In genomic region chr4:88727324-88727723, GRCm38 (mm10) we compare ENCODE assay signal across 9 mouse cellular contexts. TPM values are rescaled to one million over a fixed set of nuclear protein-coding genes. Genes with fewer than 3 reads are reported as not detected.
DNase-seq lines count a peak whose midpoint lies in the region; ATAC-seq lines count a peak whose summit lies in the region.
"Had no signal": no experiment of that assay in that cellular context is flagged by ENCODE, and none has a peak within 500 bp of the region (broad histone marks: within the 10 kb centered on the region; RNA-seq: fewer than 3 reads in every experiment).

No protein-coding gene starts in this region.

- no peaks in the 10 kb centered on the region for H3K4me1 ChIP-seq in midbrain, embryonic 14.5 days (ENCODE audit: control insufficient read depth, insufficient read depth, low read length)
- H3K4me1 ChIP-seq in midbrain, embryonic 11.5 days (ENCODE audit: control insufficient read depth, insufficient read depth, low read length): no peaks in the 10 kb centered on the region
- no peaks in the 10 kb centered on the region for H3K4me1 ChIP-seq in kidney, embryonic 16.5 days (ENCODE audit: insufficient read depth, low read length)
- H3K4me1 ChIP-seq in megakaryocyte, embryonic 14.5 days: peaks cover 28% of the 10 kb centered on the region

- WGBS in midbrain, embryonic 14.5 days: 3% methylated on average over 1 of the region's 1 CpGs
- 3% methylated on average over 1 of the region's 1 CpGs for WGBS in midbrain, embryonic 11.5 days
- 0% methylated on average over 1 of the region's 1 CpGs for WGBS in kidney, embryonic 16.5 days

- no peak overlapping the region for H3K4me2 ChIP-seq in midbrain, embryonic 14.5 days (ENCODE audit: low read length)
- H3K4me2 ChIP-seq in midbrain, embryonic 11.5 days: no peak overlapping the region
- H3K4me2 ChIP-seq in kidney, embryonic 16.5 days (replicated peaks; ENCODE audit: low read depth, low read length): no peak overlapping the region

- H3K4me3 ChIP-seq in midbrain, embryonic 14.5 days (replicated peaks; ENCODE audit: low read depth, low read length): no peak overlapping the region
- no peak overlapping the region for H3K4me3 ChIP-seq in midbrain, embryonic 11.5 days (ENCODE audit: low read depth, low read length)
- no peak overlapping the region for H3K4me3 ChIP-seq in kidney, embryonic 16.5 days (ENCODE audit: low read length)
- peak overlapping the region; percentile 89 for H3K4me3 ChIP-seq in megakaryocyte, embryonic 14.5 days (replicated peaks)

- ATAC-seq in midbrain, embryonic 14.5 days (ENCODE audit: low FRiP score, low TSS enrichment): no peak
- no peak for ATAC-seq in midbrain, embryonic 11.5 days (ENCODE audit: low FRiP score)
- peak; percentile 57; the same call in 1 of the 2 replicates for ATAC-seq in kidney, embryonic 16.5 days (ENCODE audit: low FRiP score, low TSS enrichment)

- H3K9me3 ChIP-seq in midbrain, embryonic 14.5 days (ENCODE audit: control insufficient read depth, low read length): no peaks in the 10 kb centered on the region
- no peaks in the 10 kb centered on the region for H3K9me3 ChIP-seq in midbrain, embryonic 11.5 days (ENCODE audit: control insufficient read depth, low read length)
- H3K9me3 ChIP-seq in kidney, embryonic 16.5 days (ENCODE audit: low read length): no peaks in the 10 kb centered on the region
- no peaks in the 10 kb centered on the region for H3K9me3 ChIP-seq in megakaryocyte, embryonic 14.5 days

- no peak overlapping the region for H3K9ac ChIP-seq in midbrain, embryonic 14.5 days (replicated peaks; ENCODE audit: low read length)
- H3K9ac ChIP-seq in midbrain, embryonic 11.5 days (ENCODE audit: low read length): no peak overlapping the region
- no peak overlapping the region for H3K9ac ChIP-seq in kidney, embryonic 16.5 days (replicated peaks; ENCODE audit: low read length)

- no peaks in the 10 kb centered on the region for H3K27me3 ChIP-seq in midbrain, embryonic 14.5 days (ENCODE audit: control insufficient read depth, insufficient read depth, low read length)
- H3K27me3 ChIP-seq in midbrain, embryonic 11.5 days (ENCODE audit: control insufficient read depth, insufficient read depth, low read length): no peaks in the 10 kb centered on the region
- H3K27me3 ChIP-seq in kidney, embryonic 16.5 days (ENCODE audit: insufficient read depth, low read length): no peaks in the 10 kb centered on the region
- H3K27me3 ChIP-seq in megakaryocyte, embryonic 14.5 days (replicated peaks): no peaks in the 10 kb centered on the region

- no peak overlapping the region for H3K27ac ChIP-seq in midbrain, embryonic 14.5 days (replicated peaks; ENCODE audit: low read depth, low read length)
- no peak overlapping the region for H3K27ac ChIP-seq in midbrain, embryonic 11.5 days (ENCODE audit: low read depth, low read length)
- H3K27ac ChIP-seq in kidney, embryonic 16.5 days (ENCODE audit: low read length): no peak overlapping the region

- no peaks in the 10 kb centered on the region for H3K36me3 ChIP-seq in midbrain, embryonic 14.5 days (ENCODE audit: control insufficient read depth, insufficient read depth, low read length)
- H3K36me3 ChIP-seq in midbrain, embryonic 11.5 days (ENCODE audit: control insufficient read depth, insufficient read depth, low read length): no peaks in the 10 kb centered on the region
- H3K36me3 ChIP-seq in kidney, embryonic 16.5 days (ENCODE audit: insufficient read depth, low read length): no peaks in the 10 kb centered on the region
- no peaks in the 10 kb centered on the region for H3K36me3 ChIP-seq in megakaryocyte, embryonic 14.5 days (replicated peaks; ENCODE audit: low read length)

- peak; percentile 57 for DNase-seq in midbrain, embryonic 14.5 days
- no peak for DNase-seq in midbrain, embryonic 11.5 days (ENCODE audit: low spot score, missing footprints)
- DNase-seq in adrenal gland, postnatal 36 days: peak; percentile 30 to 65
- no peak for DNase-seq in layer of hippocampus, postnatal 10 days (ENCODE audit: low spot score in 2 of 2)
- no peak for DNase-seq in yolk sac, embryonic 10.5 days (ENCODE audit: low spot score)

RNA-seq across cellular contexts. Expression of gene Klhl9, which starts 5.1 kb away (rescaled TPM):
- 137 and 177 TPM in 2 replicates for polyA plus RNA-seq in midbrain, embryonic 14.5 days (2014; fragmentation: Nextera tagmentation; extraction: Ambion mirVana)
- polyA plus RNA-seq in midbrain, embryonic 11.5 days (2014; fragmentation: Nextera tagmentation; extraction: Ambion mirVana): 153 and 169 TPM in 2 replicates
- total RNA-seq in adrenal gland, postnatal 36 days (2021): 10 to 100 TPM; 82.5 to 89.7 TPM
- polyA plus RNA-seq in kidney, embryonic 16.5 days (2015; fragmentation: Nextera tagmentation; extraction: Ambion mirVana): 95.4 and 97.6 TPM in 2 replicates
- polyA plus RNA-seq in megakaryocyte, embryonic 14.5 days (2012; ENCODE audit: insufficient read depth, low replicate concordance): 1.4 and 2.6 TPM in 2 replicates
- 100 to 1,000 TPM; 102 to 104 TPM for total RNA-seq in layer of hippocampus, postnatal 10 days (2021)

RNA-seq across cellular contexts. Expression of gene Gm26566, which starts 5.7 kb away (rescaled TPM):
- polyA plus RNA-seq in midbrain, embryonic 14.5 days (2014; fragmentation: Nextera tagmentation; extraction: Ambion mirVana): 1.8 and 2.2 TPM in 2 replicates
- 1.4 and 1.6 TPM in 2 replicates for polyA plus RNA-seq in midbrain, embryonic 11.5 days (2014; fragmentation: Nextera tagmentation; extraction: Ambion mirVana)
- total RNA-seq in adrenal gland, postnatal 36 days (2021): under 1 TPM; 0.36 to 0.60 TPM
- polyA plus RNA-seq in kidney, embryonic 16.5 days (2015; fragmentation: Nextera tagmentation; extraction: Ambion mirVana): 1.3 and 1.4 TPM in 2 replicates
- 0.27 TPM in 1 of 2 replicates, not detected in the other for polyA plus RNA-seq in megakaryocyte, embryonic 14.5 days (2012; ENCODE audit: insufficient read depth, low replicate concordance)
- total RNA-seq in layer of hippocampus, postnatal 10 days (2021): 1 to 10 TPM; 1.2 to 1.3 TPM

RNA-seq across cellular contexts. Expression of gene Gm13271, which starts 27.3 kb away (rescaled TPM):
- not detected in 2 replicates for polyA plus RNA-seq in midbrain, embryonic 14.5 days (2014; fragmentation: Nextera tagmentation; extraction: Ambion mirVana)
- not detected in 2 replicates for polyA plus RNA-seq in midbrain, embryonic 11.5 days (2014; fragmentation: Nextera tagmentation; extraction: Ambion mirVana)
- total RNA-seq in adrenal gland, postnatal 36 days (2021): not detected
- not detected in 2 replicates for polyA plus RNA-seq in kidney, embryonic 16.5 days (2015; fragmentation: Nextera tagmentation; extraction: Ambion mirVana)
- polyA plus RNA-seq in megakaryocyte, embryonic 14.5 days (2012; ENCODE audit: insufficient read depth, low replicate concordance): not detected in 2 replicates
- total RNA-seq in layer of hippocampus, postnatal 10 days (2021): not detected
- polyA plus RNA-seq: liver, embryonic 16.5 days; stomach, embryonic 16.5 days had no signal

RNA-seq across cellular contexts. Expression of gene Gm13283, which starts 32.6 kb away (rescaled TPM):
- not detected in 2 replicates for polyA plus RNA-seq in midbrain, embryonic 14.5 days (2014; fragmentation: Nextera tagmentation; extraction: Ambion mirVana)
- polyA plus RNA-seq in midbrain, embryonic 11.5 days (2014; fragmentation: Nextera tagmentation; extraction: Ambion mirVana): 0.15 TPM in 1 of 2 replicates, not detected in the other
- under 1 TPM in 1 of 2 experiments, not detected in 1; 0.20 TPM for total RNA-seq in adrenal gland, postnatal 36 days (2021)
- 0.31 and 0.36 TPM in 2 replicates for polyA plus RNA-seq in kidney, embryonic 16.5 days (2015; fragmentation: Nextera tagmentation; extraction: Ambion mirVana)
- polyA plus RNA-seq in megakaryocyte, embryonic 14.5 days (2012; ENCODE audit: insufficient read depth, low replicate concordance): not detected in 2 replicates
- not detected for total RNA-seq in layer of hippocampus, postnatal 10 days (2021)
- polyA plus RNA-seq: liver, embryonic 16.5 days had no signal

RNA-seq across cellular contexts. Expression of gene Ifnab, which starts 36.2 kb away (rescaled TPM):
- polyA plus RNA-seq in midbrain, embryonic 14.5 days (2014; fragmentation: Nextera tagmentation; extraction: Ambion mirVana): not detected in 2 replicates
- polyA plus RNA-seq in midbrain, embryonic 11.5 days (2014; fragmentation: Nextera tagmentation; extraction: Ambion mirVana): not detected in 2 replicates
- not detected for total RNA-seq in adrenal gland, postnatal 36 days (2021)
- polyA plus RNA-seq in kidney, embryonic 16.5 days (2015; fragmentation: Nextera tagmentation; extraction: Ambion mirVana): not detected in 2 replicates
- not detected in 2 replicates for polyA plus RNA-seq in megakaryocyte, embryonic 14.5 days (2012; ENCODE audit: insufficient read depth, low replicate concordance)
- not detected for total RNA-seq in layer of hippocampus, postnatal 10 days (2021)
- polyA plus RNA-seq: liver, embryonic 16.5 days; stomach, embryonic 16.5 days had no signal

Comparison
In these comparisons a context has a peak if more than half of its experiments do, and no peak if none do; other contexts are left out.
1. DNase-seq: peak in midbrain, embryonic 14.5 days (single experiment) and adrenal gland, postnatal 36 days (2 of 2); none in midbrain, embryonic 11.5 days (single experiment), layer of hippocampus, postnatal 10 days (0 of 2) and yolk sac, embryonic 10.5 days (single experiment).
2. RNA of gene Klhl9, which starts 5.1 kb away (polyA plus RNA-seq): 137 to 177 TPM in midbrain, embryonic 14.5 days, 153 to 169 TPM in midbrain, embryonic 11.5 days and 95.4 to 97.6 TPM in kidney, embryonic 16.5 days; 1.4 to 2.6 TPM in megakaryocyte, embryonic 14.5 days; every median in the first group is over 10 times any median in the second.